Mouse (Mus musculus) MEL (cell line): ENCODE measurements around the gene Whrn. TPM values are rescaled to one million over a fixed set of nuclear protein-coding genes. Genes with fewer than 3 reads are reported as not detected.
A peak's percentile ranks its signal among the peaks of the same experiment; 100 is the strongest.

Source experiments
- DNase-seq: peaks from one replicate; pipeline ENCODE4 v3.0.0; 2011; ENCODE audit warnings: low read depth, low spot score
- H3K27ac ChIP-seq: 2 replicates; pipeline ENCODE4 v1.5.1; 2012; ENCODE audit warnings: low read depth, mild to moderate bottlenecking, control low read depth, low read length, moderate library complexity; ENCODE audit not compliant: control insufficient read depth
- H3K27me3 ChIP-seq, 2 experiments: fragments of 150-350 bp in 1 of 2; sonication (generic) in 1 of 2; 2 replicates each; pipeline ENCODE4 v1.6.1; 2012; ENCODE audit warnings: low read length in 2 of 2, mild to moderate bottlenecking in 2 of 2, improper control_type of control experiment in 1 of 2, moderate library complexity in 1 of 2; ENCODE audit not compliant: insufficient read depth in 2 of 2, control insufficient read depth in 1 of 2
- H3K36me3 ChIP-seq, 2 experiments: 2 replicates each; pipeline ENCODE4 v1.6.1; 2012 to 2014; ENCODE audit warnings: low read length in 2 of 2, improper control_type of control experiment in 1 of 2, inconsistent platforms in 1 of 2, mild to moderate bottlenecking in 1 of 2; ENCODE audit not compliant: insufficient read depth in 2 of 2, control insufficient read depth in 1 of 2
- H3K4me1 ChIP-seq, 2 experiments: fragments of 150-350 bp in 1 of 2; sonication (generic) in 1 of 2; 2 replicates each; pipeline ENCODE4 v1.6.1; 2012; ENCODE audit warnings: low read length in 2 of 2, improper control_type of control experiment in 1 of 2, mild to moderate bottlenecking in 1 of 2; ENCODE audit not compliant: insufficient read depth in 2 of 2, control insufficient read depth in 1 of 2
- H3K4me3 ChIP-seq, 2 experiments: fragments of 150-350 bp in 1 of 2; sonication (generic) in 1 of 2; 2 replicates each; pipeline ENCODE4 v1.5.1; 2012; ENCODE audit warnings: low read depth in 2 of 2, low read length in 2 of 2, mild to moderate bottlenecking in 2 of 2, moderate library complexity in 2 of 2, control low read depth in 1 of 2, improper control_type of control experiment in 1 of 2; ENCODE audit not compliant: control insufficient read depth in 1 of 2, insufficient read depth in 1 of 2
- H3K79me2 ChIP-seq: 2 replicates; pipeline ENCODE4 v1.6.1; 2012; ENCODE audit warnings: mild to moderate bottlenecking, low read length, moderate library complexity; ENCODE audit not compliant: control insufficient read depth, poor library complexity, insufficient read depth
- H3K9ac ChIP-seq: 2 replicates; pipeline ENCODE4 v1.6.1; 2012; ENCODE audit warnings: low read depth, mild to moderate bottlenecking, control low read depth, low read length, moderate library complexity; ENCODE audit not compliant: control insufficient read depth, poor library complexity, severe bottlenecking
- H3K9me3 ChIP-seq: fragments of 150-350 bp; sonication (generic); replicated peaks from 2 replicates; pipeline ENCODE4 v1.6.1; 2012; ENCODE audit warnings: mild to moderate bottlenecking, low read length, improper control_type of control experiment, moderate library complexity; ENCODE audit not compliant: insufficient read depth
- CHD1 ChIP-seq: IDR thresholded peaks from 2 replicates; pipeline ENCODE4 v1.6.1; 2012; ENCODE audit warnings: low read depth, mild to moderate bottlenecking, inconsistent platforms, low read length, improper control_type of control experiment
- CHD2 ChIP-seq: IDR thresholded peaks from 2 replicates; pipeline ENCODE4 v1.6.1; 2011; ENCODE audit warnings: low read length, improper control_type of control experiment
- CTCF ChIP-seq, 3 experiments: IDR thresholded peaks in 2 of 3; conservative IDR thresholded peaks in 1 of 3; 2 replicates each; pipeline ENCODE4 v1.5.1; 2011 to 2012; ENCODE audit warnings: low read length in 3 of 3, low read depth in 2 of 3, mild to moderate bottlenecking in 2 of 3, improper control_type of control experiment in 1 of 3, inconsistent platforms in 1 of 3, mixed read lengths in 1 of 3, moderate library complexity in 1 of 3; ENCODE audit not compliant: control insufficient read depth in 1 of 3, insufficient read depth in 1 of 3, poor library complexity in 1 of 3, severe bottlenecking in 1 of 3
- E2F4 ChIP-seq: IDR thresholded peaks from 2 replicates; pipeline ENCODE4 v1.6.1; 2011; ENCODE audit warnings: low read depth, low read length, improper control_type of control experiment, borderline replicate concordance
- ELF1 ChIP-seq: IDR thresholded peaks from 2 replicates; pipeline ENCODE4 v1.6.1; 2014; ENCODE audit warnings: low read depth, mild to moderate bottlenecking, inconsistent platforms, low read length, improper control_type of control experiment, moderate library complexity
- EP300 ChIP-seq, 2 experiments: IDR thresholded peaks; 2 replicates each; pipeline ENCODE4 v1.6.1; 2011; ENCODE audit warnings: improper control_type of control experiment in 2 of 2, low read length in 2 of 2, low read depth in 1 of 2, mild to moderate bottlenecking in 1 of 2
- ETS1 ChIP-seq: IDR thresholded peaks from 2 replicates; pipeline ENCODE4 v1.6.1; 2012; ENCODE audit warnings: low read depth, mild to moderate bottlenecking, inconsistent platforms, low read length, improper control_type of control experiment, moderate library complexity
- GATA1 ChIP-seq: IDR thresholded peaks from 2 replicates; pipeline ENCODE4 v1.6.1; 2011; ENCODE audit warnings: low read depth, low read length, improper control_type of control experiment
- HCFC1 ChIP-seq: IDR thresholded peaks from 2 replicates; pipeline ENCODE4 v1.6.1; 2012; ENCODE audit warnings: low read depth, mild to moderate bottlenecking, inconsistent platforms, low read length, improper control_type of control experiment, moderate library complexity
- KAT2A ChIP-seq: conservative IDR thresholded peaks from 2 replicates; pipeline ENCODE4 v1.6.1; 2012; ENCODE audit warnings: low read depth, low read length, improper control_type of control experiment, inconsistent platforms
- MAFK ChIP-seq: IDR thresholded peaks from 2 replicates; pipeline ENCODE4 v1.6.1; 2011; ENCODE audit warnings: low read depth, mild to moderate bottlenecking, low read length, improper control_type of control experiment, borderline replicate concordance
- MAX ChIP-seq: IDR thresholded peaks from 2 replicates; pipeline ENCODE4 v1.6.1; 2011; ENCODE audit warnings: low read length, improper control_type of control experiment
- MEF2A ChIP-seq: IDR thresholded peaks from 2 replicates; pipeline ENCODE4 v1.6.1; 2014; ENCODE audit warnings: low read depth, mild to moderate bottlenecking, inconsistent platforms, low read length, improper control_type of control experiment; ENCODE audit not compliant: poor library complexity, insufficient replicate concordance, severe bottlenecking; ENCODE audit errors: extremely low read depth
- MXI1 ChIP-seq: IDR thresholded peaks from 2 replicates; pipeline ENCODE4 v1.6.1; 2011; ENCODE audit warnings: mild to moderate bottlenecking, low read depth, low read length, improper control_type of control experiment
- MYB ChIP-seq: IDR thresholded peaks from 2 replicates; pipeline ENCODE4 v1.6.1; 2011; ENCODE audit warnings: mild to moderate bottlenecking, low read depth, low read length, improper control_type of control experiment
- POLR2A ChIP-seq, 2 experiments: IDR thresholded peaks; 2 replicates each; pipeline ENCODE4 v1.6.1; 2011 to 2012; ENCODE audit warnings: low read length in 2 of 2, mild to moderate bottlenecking in 2 of 2, control low read depth in 1 of 2, improper control_type of control experiment in 1 of 2, low read depth in 1 of 2, moderate library complexity in 1 of 2; ENCODE audit not compliant: control insufficient read depth in 1 of 2, insufficient read depth in 1 of 2, poor library complexity in 1 of 2
- RAD21 ChIP-seq: IDR thresholded peaks from 2 replicates; pipeline ENCODE4 v1.6.1; 2011; ENCODE audit warnings: mild to moderate bottlenecking, low read depth, low read length, improper control_type of control experiment
- SIN3A ChIP-seq: IDR thresholded peaks from 2 replicates; pipeline ENCODE4 v1.6.1; 2012; ENCODE audit warnings: low read length, improper control_type of control experiment, inconsistent platforms
- TBP ChIP-seq: IDR thresholded peaks from 2 replicates; pipeline ENCODE4 v1.8.0; 2011; ENCODE audit warnings: low read depth, low read length, improper control_type of control experiment
- TCF12 ChIP-seq: IDR thresholded peaks from 2 replicates; pipeline ENCODE4 v1.6.1; 2014; ENCODE audit warnings: low read depth, mild to moderate bottlenecking, inconsistent platforms, low read length, improper control_type of control experiment, moderate library complexity
- USF1 ChIP-seq: IDR thresholded peaks from 2 replicates; pipeline ENCODE4 v1.6.1; 2014; ENCODE audit warnings: low read depth, mild to moderate bottlenecking, inconsistent platforms, low read length, improper control_type of control experiment, moderate library complexity
- ZKSCAN1 ChIP-seq: IDR thresholded peaks from 2 replicates; pipeline ENCODE4 v1.6.1; 2012; ENCODE audit warnings: low read depth, mild to moderate bottlenecking, inconsistent platforms, low read length, improper control_type of control experiment, moderate library complexity
- ZMIZ1 ChIP-seq: IDR thresholded peaks from 2 replicates; pipeline ENCODE4 v1.6.1; 2012; ENCODE audit warnings: low read depth, mild to moderate bottlenecking, inconsistent platforms, low read length, improper control_type of control experiment, moderate library complexity
- polyA plus RNA-seq, 2 experiments: library from polyadenylated mRNA; stranded (reverse) in 1 of 2; unstranded in 1 of 2; fragments of >175 nt in 1 of 2; fragments of >200 nt in 1 of 2; gene quantifications; 2 replicates each; pipeline versions ENCODE4 v1.2.1 to v1.2.4; 2012; ENCODE audit warnings: low replicate concordance in 2 of 2, low read depth in 1 of 2; ENCODE audit not compliant: insufficient read length in 2 of 2, insufficient read depth in 1 of 2, missing spikeins in 1 of 2
- total RNA-seq: library from RNA; depleted of rRNA; stranded (reverse); fragments of 300-350 nt; gene quantifications from 2 replicates; pipeline ENCODE4 v1.2.3, GENCODE M21; 2012

Gene Whrn
- total and polyA plus RNA-seq, 3 experiments = not detected

DNA sequence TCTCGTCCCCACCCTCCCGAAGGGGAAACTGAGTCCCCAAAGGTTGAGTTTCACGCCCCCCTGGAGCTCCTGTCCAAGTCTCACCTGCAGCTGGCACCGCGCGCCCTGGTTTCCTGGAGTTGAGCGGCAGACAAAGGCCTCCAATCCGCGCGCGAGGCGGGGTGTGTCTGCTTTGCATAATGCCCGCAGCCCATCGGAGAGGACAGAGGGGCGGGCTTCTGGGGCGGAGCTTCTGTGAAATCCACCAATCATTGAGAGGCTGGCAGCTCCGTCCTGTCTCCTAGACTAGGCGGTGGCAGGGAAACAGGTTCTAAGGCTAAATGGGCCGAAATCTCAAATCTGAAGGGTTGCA lies 85.2 kb downstream of the Whrn start (continued):
- TF ChIP-seq TBP (no peak), CTCF (IDR thresholded peaks at IDR 0.05 in 2 of 3, conservative IDR thresholded peaks at IDR 0.05 in 1 of 3; ENCODE audit: control insufficient read depth in 1 of 3, insufficient read depth in 1 of 3, low read depth in 2 of 3, low read length in 3 of 3, poor library complexity in 1 of 3, severe bottlenecking in 1 of 3) (no peak), ZKSCAN1 (no peak), CHD2 (no peak), MAFK (no peak), GATA1 (no peak), CHD1 (no peak), E2F4 (no peak), MEF2A (no peak), ZMIZ1 (no peak)

DNA sequence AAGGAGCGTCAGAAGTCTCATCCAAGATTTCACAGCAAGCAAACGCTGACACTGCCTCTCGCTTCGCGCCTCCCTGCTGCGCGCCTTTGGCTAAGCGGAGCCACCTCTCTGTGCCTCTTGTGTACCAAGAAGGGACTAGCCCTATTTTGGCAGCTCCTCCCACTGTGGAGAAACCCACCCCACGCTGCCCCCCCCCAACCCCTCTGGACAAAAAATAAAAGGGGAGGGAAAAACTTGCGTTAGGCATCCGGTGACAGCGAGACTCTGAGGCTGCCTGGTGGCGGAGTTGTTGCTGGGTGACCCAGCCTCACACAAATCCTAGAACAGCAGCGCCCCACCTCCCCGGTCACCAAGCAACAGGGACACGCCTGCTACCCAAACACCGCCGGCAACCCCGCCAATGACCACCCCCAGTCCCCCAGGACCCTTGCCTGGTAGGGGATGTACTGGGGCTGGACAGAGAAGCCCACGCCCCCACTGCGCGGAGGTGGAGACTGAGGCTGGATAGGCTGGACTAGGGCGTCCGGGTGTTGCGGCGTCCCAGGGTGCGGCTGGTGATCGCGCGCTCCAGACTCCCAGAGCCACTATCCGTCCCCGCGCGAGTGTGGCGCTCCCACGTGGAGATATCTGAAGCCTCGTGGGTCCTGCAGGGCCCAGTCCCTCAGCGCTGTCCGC lies 85.7 kb downstream of the Whrn start:
- peak overlapping the region; percentile 93 for H3K27ac ChIP-seq
- DNase-seq = peak; percentile 86
- TF ChIP-seq MXI1 = 0 out of 2 replicates have a peak, but pooled peaks have one; percentile 60
- TF ChIP-seq USF1 = no peak
- H3K79me2 ChIP-seq = peaks cover 6% of the 10 kb centered on the region; the same call in 1 of the 2 replicates
- no peaks in the 10 kb centered on the region for H3K9me3 ChIP-seq
- peak overlapping the region; percentile 86 for H3K9ac ChIP-seq
- H3K27me3 ChIP-seq = no peaks in the 10 kb centered on the region
- H3K4me1 ChIP-seq = peaks cover 12 to 40% of the 10 kb centered on the region in 2 experiments
- peaks cover 0 to 25% of the 10 kb centered on the region in 2 experiments; a peak in 2 of 4 replicates for H3K36me3 ChIP-seq
- peak overlapping the region; percentile 58 to 90 for H3K4me3 ChIP-seq

DNA sequence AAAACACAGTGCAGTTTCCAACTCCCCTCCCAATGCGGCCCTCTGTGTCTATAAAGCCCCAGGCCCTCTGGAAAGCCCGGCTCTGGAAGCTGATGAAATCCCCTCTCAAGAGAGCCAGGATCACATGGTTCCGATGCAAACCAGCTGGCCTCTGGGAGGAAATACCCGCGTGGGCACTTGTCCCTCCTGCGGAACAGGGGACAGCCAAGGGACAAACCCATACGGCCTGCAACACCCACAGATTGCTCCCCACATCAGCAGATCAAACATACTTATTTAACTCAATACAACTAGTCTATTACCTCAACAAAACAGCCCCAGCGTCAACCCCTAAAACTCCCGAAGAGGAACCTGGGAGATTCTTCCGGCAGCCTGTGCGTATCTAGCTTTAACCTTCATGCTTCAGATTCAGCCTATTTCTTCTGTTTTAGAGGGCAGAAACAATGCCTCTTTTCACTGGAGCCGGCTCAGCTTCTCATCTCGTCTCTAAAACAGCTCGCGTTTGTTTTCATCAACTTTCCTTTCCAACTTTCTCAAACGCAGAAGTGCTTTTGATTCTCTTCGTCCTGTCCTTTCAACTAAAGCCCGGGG lies 86.4 kb downstream of the Whrn start:
- peak; percentile 71 for DNase-seq
- Histone ChIP-seq H3K27me3 (no peaks in the 10 kb centered on the region), H3K4me3 (peak overlapping the region; percentile 58 to 90), H3K4me1 (peaks cover 12 to 47% of the 10 kb centered on the region in 2 experiments), H3K36me3 (peaks cover 0 to 28% of the 10 kb centered on the region in 2 experiments; a peak in 2 of 4 replicates), H3K27ac (peak overlapping the region; percentile 93), H3K9ac (peak overlapping the region; percentile 86), H3K79me2 (peaks cover 6% of the 10 kb centered on the region; the same call in 1 of the 2 replicates), H3K9me3 (no peaks in the 10 kb centered on the region)
- TF ChIP-seq POLR2A (IDR thresholded peaks at IDR 0.05; ENCODE audit: control insufficient read depth in 1 of 2, insufficient read depth in 1 of 2, low read depth in 1 of 2, low read length in 2 of 2, poor library complexity in 1 of 2) (0 out of 4 replicates have a peak, but pooled peaks of 1 of the 2 experiments have one; percentile 40), EP300 (IDR thresholded peaks at IDR 0.05; ENCODE audit: low read depth in 1 of 2, low read length in 2 of 2) (no peak), ETS1 (peak; percentile 55; the same call in 1 of the 2 replicates), MYB (no peak), RAD21 (no peak; the same call in 1 of the 2 replicates), SIN3A (peak; percentile 50), TCF12 (peak; percentile 18; the same call in 1 of the 2 replicates), MXI1 (peak; percentile 52; the same call in 1 of the 2 replicates), MAX (peak; percentile 46; the same call in 1 of the 2 replicates), USF1 (peak; percentile 79), ELF1 (0 out of 2 replicates have a peak, but pooled peaks have one; percentile 32), HCFC1 (no peak), KAT2A (no peak)
